13 mouse cellular contexts compared by ENCODE assay signal in genomic region chrX:39104671-39105070, GRCm38 (mm10).
"Had no signal": no experiment of that assay in that cellular context is flagged by ENCODE, and none has a peak within 500 bp of the region (broad histone marks: within the 10 kb centered on the region; RNA-seq: fewer than 3 reads in every experiment).

No protein-coding gene starts in this region.

- DNase-seq: kidney, adult 2 months; kidney, postnatal 10 days; kidney, postnatal 36 days; liver, embryonic 13.5 days; lung, adult 2 months; lung, postnatal 14 days; lung, postnatal 4 days; midbrain, embryonic 14.5 days; right cerebral cortex, postnatal 14 days; spleen, adult 18-20 months; thymus, adult 18-20 months; thymus, postnatal 36 days had no signal

- ATAC-seq: intestine, postnatal 0 days had no signal
